Mouse (Mus musculus): ENCODE data around the gene Guca1a. TPM values are rescaled to one million over a fixed set of nuclear protein-coding genes. Genes with fewer than 3 reads are reported as not detected.

The Guca1a gene
- polyA plus RNA-seq, 1 experiment from 2014 or later, result 1.8 TPM

Other genes starting within 250 kb of the Guca1a start
- gene Mrps10, start 31.7 kb downstream of the Guca1a start, polyA plus RNA-seq (2014; fragmentation: Nextera tagmentation; extraction: Ambion mirVana), result 73.5 and 77.5 TPM in 2 replicates
- gene Guca1b, start 15.2 kb downstream of the Guca1a start, polyA plus RNA-seq (2014; fragmentation: Nextera tagmentation; extraction: Ambion mirVana), result 0.70 and 0.81 TPM in 2 replicates
- 0.07 and 0.30 TPM in 2 replicates for gene AI661453, start 36.0 kb upstream of the Guca1a start, polyA plus RNA-seq (2014; fragmentation: Nextera tagmentation; extraction: Ambion mirVana)
- 0.18 and 0.41 TPM in 2 replicates for gene 1700001C19Rik, start 36.8 kb upstream of the Guca1a start, polyA plus RNA-seq (2014; fragmentation: Nextera tagmentation; extraction: Ambion mirVana)
- 25.5 TPM in 2 replicates for gene Taf8, start 101.7 kb upstream of the Guca1a start, polyA plus RNA-seq (2014; fragmentation: Nextera tagmentation; extraction: Ambion mirVana)
- gene Ccnd3, start 104.5 kb upstream of the Guca1a start, polyA plus RNA-seq (2014; fragmentation: Nextera tagmentation; extraction: Ambion mirVana), result 175 and 194 TPM in 2 replicates
- 29.6 and 30.4 TPM in 2 replicates for gene Bysl, start 210.9 kb upstream of the Guca1a start, polyA plus RNA-seq (2014; fragmentation: Nextera tagmentation; extraction: Ambion mirVana)
- gene Med20, start 211.0 kb upstream of the Guca1a start, polyA plus RNA-seq (2014; fragmentation: Nextera tagmentation; extraction: Ambion mirVana), result 39.0 and 41.2 TPM in 2 replicates
- gene Gm20517, start 211.0 kb upstream of the Guca1a start, polyA plus RNA-seq (2014; fragmentation: Nextera tagmentation; extraction: Ambion mirVana), result 1.4 and 1.8 TPM in 2 replicates
- 6.3 and 8.0 TPM in 2 replicates for gene Usp49, start 230.1 kb upstream of the Guca1a start, polyA plus RNA-seq (2014; fragmentation: Nextera tagmentation; extraction: Ambion mirVana)

Measured in midbrain, embryonic 11.5 days (tissue).